In genomic region chr12:109436367-109436807, GRCm38 (mm10) we compare ENCODE assay signal across 9 mouse cellular contexts. TPM values are rescaled to one million over a fixed set of nuclear protein-coding genes. Genes with fewer than 3 reads are reported as not detected.
DNase-seq lines count a peak whose midpoint lies in the region; ATAC-seq lines count a peak whose summit lies in the region.
"Had no signal": no experiment of that assay in that cellular context is flagged by ENCODE, and none has a peak within 500 bp of the region (broad histone marks: within the 10 kb centered on the region; RNA-seq: fewer than 3 reads in every experiment).

No protein-coding gene starts in this region.

- 0 out of 2 replicates have a peak overlapping the region, but pooled peaks have one; percentile 11 for H3K4me3 ChIP-seq in midbrain, embryonic 10.5 days
- H3K4me3 ChIP-seq in midbrain, embryonic 14.5 days (replicated peaks; ENCODE audit: low read depth, low read length): no peak overlapping the region
- no peak overlapping the region for H3K4me3 ChIP-seq in heart, embryonic 16.5 days (ENCODE audit: low read length)
- no peak overlapping the region for H3K4me3 ChIP-seq in limb, embryonic 13.5 days
- H3K4me3 ChIP-seq in neural tube, embryonic 13.5 days: no peak overlapping the region

- H3K9ac ChIP-seq in midbrain, embryonic 14.5 days (replicated peaks; ENCODE audit: low read length): no peak overlapping the region
- H3K9ac ChIP-seq in heart, embryonic 16.5 days (ENCODE audit: low read length): peak overlapping the region; percentile 53
- peak overlapping the region; percentile 31 for H3K9ac ChIP-seq in limb, embryonic 13.5 days
- H3K9ac ChIP-seq in neural tube, embryonic 13.5 days: peak overlapping the region; percentile 38; the same call in 1 of the 2 replicates

- no peaks in the 10 kb centered on the region for H3K9me3 ChIP-seq in midbrain, embryonic 10.5 days (replicated peaks)
- H3K9me3 ChIP-seq in midbrain, embryonic 14.5 days (ENCODE audit: control insufficient read depth, low read length): no peaks in the 10 kb centered on the region
- H3K9me3 ChIP-seq in heart, embryonic 16.5 days (replicated peaks; ENCODE audit: control insufficient read depth, low read length): no peaks in the 10 kb centered on the region
- H3K9me3 ChIP-seq in limb, embryonic 13.5 days: no peaks in the 10 kb centered on the region
- H3K9me3 ChIP-seq in neural tube, embryonic 13.5 days: no peaks in the 10 kb centered on the region

- no peak overlapping the region for H3K4me2 ChIP-seq in midbrain, embryonic 14.5 days (ENCODE audit: low read length)
- no peak overlapping the region; the same call in 1 of the 2 replicates for H3K4me2 ChIP-seq in heart, embryonic 16.5 days (ENCODE audit: low read depth, low read length)
- peak overlapping the region; percentile 46 for H3K4me2 ChIP-seq in limb, embryonic 13.5 days (replicated peaks)
- H3K4me2 ChIP-seq in neural tube, embryonic 13.5 days: 0 out of 2 replicates have a peak overlapping the region, but pooled peaks have one; percentile 9

- no peak; the same call in 1 of the 2 replicates for ATAC-seq in midbrain, embryonic 14.5 days (ENCODE audit: low FRiP score, low TSS enrichment)
- ATAC-seq in common myeloid progenitor, adult 5-6 weeks (replicated peaks; ENCODE audit: low read depth, poor library complexity, severe bottlenecking): peak; percentile 33
- peak; percentile 60 for ATAC-seq in heart, embryonic 16.5 days (replicated peaks; ENCODE audit: extremely low read depth, insufficient read depth, low FRiP score)
- no peak; the same call in 1 of the 2 replicates for ATAC-seq in limb, embryonic 13.5 days (ENCODE audit: low FRiP score, low read depth)
- ATAC-seq in neural tube, embryonic 13.5 days (ENCODE audit: low read depth): peak; percentile 23; the same call in 1 of the 2 replicates
- ATAC-seq in monocyte, adult 5-6 weeks (replicated peaks; ENCODE audit: insufficient number of reproducible peaks, low FRiP score, low TSS enrichment, poor library complexity, severe bottlenecking): no peak

- no peaks in the 10 kb centered on the region for H3K36me3 ChIP-seq in midbrain, embryonic 10.5 days
- no peaks in the 10 kb centered on the region for H3K36me3 ChIP-seq in midbrain, embryonic 14.5 days (ENCODE audit: control insufficient read depth, insufficient read depth, low read length)
- no peaks in the 10 kb centered on the region for H3K36me3 ChIP-seq in heart, embryonic 16.5 days (ENCODE audit: control insufficient read depth, insufficient read depth)
- no peaks in the 10 kb centered on the region for H3K36me3 ChIP-seq in limb, embryonic 13.5 days
- no peaks in the 10 kb centered on the region for H3K36me3 ChIP-seq in neural tube, embryonic 13.5 days

- peaks cover 82% of the 10 kb centered on the region for H3K27me3 ChIP-seq in midbrain, embryonic 10.5 days (ENCODE audit: low read depth, poor library complexity, severe bottlenecking)
- peaks cover 35% of the 10 kb centered on the region for H3K27me3 ChIP-seq in midbrain, embryonic 14.5 days (ENCODE audit: control insufficient read depth, insufficient read depth, low read length)
- H3K27me3 ChIP-seq in heart, embryonic 16.5 days (ENCODE audit: control insufficient read depth, insufficient read depth, low read length): no peaks in the 10 kb centered on the region
- no peaks in the 10 kb centered on the region for H3K27me3 ChIP-seq in limb, embryonic 13.5 days
- H3K27me3 ChIP-seq in neural tube, embryonic 13.5 days: peaks cover 18% of the 10 kb centered on the region; the same call in 1 of the 2 replicates

- H3K27ac ChIP-seq in midbrain, embryonic 10.5 days (replicated peaks): peak overlapping the region; percentile 75
- H3K27ac ChIP-seq in midbrain, embryonic 14.5 days (replicated peaks; ENCODE audit: low read depth, low read length): no peak overlapping the region
- H3K27ac ChIP-seq in heart, embryonic 16.5 days (ENCODE audit: low read length): peak overlapping the region; percentile 66
- peak overlapping the region; percentile 88 for H3K27ac ChIP-seq in limb, embryonic 13.5 days
- H3K27ac ChIP-seq in neural tube, embryonic 13.5 days (replicated peaks): no peak overlapping the region

- peaks cover 49% of the 10 kb centered on the region for H3K4me1 ChIP-seq in midbrain, embryonic 10.5 days
- peaks cover 23% of the 10 kb centered on the region for H3K4me1 ChIP-seq in midbrain, embryonic 14.5 days (ENCODE audit: control insufficient read depth, insufficient read depth, low read length)
- peaks cover 29% of the 10 kb centered on the region for H3K4me1 ChIP-seq in heart, embryonic 16.5 days (ENCODE audit: control insufficient read depth, insufficient read depth, low read length)
- H3K4me1 ChIP-seq in limb, embryonic 13.5 days: peaks cover 63% of the 10 kb centered on the region
- H3K4me1 ChIP-seq in neural tube, embryonic 13.5 days (replicated peaks): peaks cover 50% of the 10 kb centered on the region

- DNase-seq in midbrain, embryonic 10.5 days (ENCODE audit: low spot score): peak; percentile 69
- no peak for DNase-seq in midbrain, embryonic 14.5 days
- no peak for DNase-seq in left cerebral cortex, adult 8-10 months (ENCODE audit: low spot score in 2 of 2)

- WGBS in midbrain, embryonic 10.5 days: 8% methylated on average over 10 of the region's 10 CpGs
- WGBS in midbrain, embryonic 14.5 days: 12% methylated on average over 10 of the region's 10 CpGs
- 11% methylated on average over 10 of the region's 10 CpGs for WGBS in heart, embryonic 16.5 days
- WGBS in limb, embryonic 13.5 days: 9% methylated on average over 10 of the region's 10 CpGs
- 11% methylated on average over 10 of the region's 10 CpGs for WGBS in neural tube, embryonic 13.5 days

RNA-seq across cellular contexts. Expression of gene Dlk1, which starts 16.2 kb away (rescaled TPM):
- 107 and 118 TPM in 2 replicates for polyA plus RNA-seq in midbrain, embryonic 10.5 days (2016; fragmentation: Nextera tagmentation; extraction: Ambion mirVana)
- polyA plus RNA-seq in midbrain, embryonic 14.5 days (2014; fragmentation: Nextera tagmentation; extraction: Ambion mirVana): 50.3 and 51.4 TPM in 2 replicates
- total RNA-seq in common myeloid progenitor, adult 5-6 weeks (2017): not detected in 2 replicates
- 169 and 179 TPM in 2 replicates for polyA plus RNA-seq in heart, embryonic 16.5 days (2015; fragmentation: Nextera tagmentation; extraction: Ambion mirVana)
- 367 and 395 TPM in 2 replicates for polyA plus RNA-seq in limb, embryonic 13.5 days (2015; fragmentation: Nextera tagmentation; extraction: Ambion mirVana)
- polyA plus RNA-seq in neural tube, embryonic 13.5 days (2015; fragmentation: Nextera tagmentation; extraction: Ambion mirVana): 77.7 and 96.5 TPM in 2 replicates
- not detected in 3 replicates for total RNA-seq in monocyte, adult 5-6 weeks (2017)
- total RNA-seq in left cerebral cortex, adult 8-10 months (2022): 10 to 100 TPM; 12.6 to 16.4 (median 13.7) TPM
- total RNA-seq: neutrophil, adult 5-6 weeks had no signal

Comparison
In these comparisons a context has a peak if more than half of its experiments do, and no peak if none do; other contexts are left out.
1. H3K27ac ChIP-seq: peak in midbrain, embryonic 10.5 days (single experiment), heart, embryonic 16.5 days (single experiment) and limb, embryonic 13.5 days (single experiment); none in midbrain, embryonic 14.5 days (single experiment) and neural tube, embryonic 13.5 days (single experiment).
2. ATAC-seq: peak in common myeloid progenitor, adult 5-6 weeks (single experiment), heart, embryonic 16.5 days (single experiment) and neural tube, embryonic 13.5 days (single experiment); none in midbrain, embryonic 14.5 days (single experiment), limb, embryonic 13.5 days (single experiment) and monocyte, adult 5-6 weeks (single experiment).
3. H3K4me2 ChIP-seq: peak in limb, embryonic 13.5 days (single experiment) and neural tube, embryonic 13.5 days (single experiment); none in midbrain, embryonic 14.5 days (single experiment) and heart, embryonic 16.5 days (single experiment).